Mouse (Mus musculus): Measurements from ENCODE around the gene Nrp1. TPM values are rescaled to one million over a fixed set of nuclear protein-coding genes. Genes with fewer than 3 reads are reported as not detected.
A peak's percentile ranks its signal among the peaks of the same experiment; 100 is the strongest.

Gene Nrp1
- polyA plus RNA-seq, 1 experiment from 2014 or later: 29.1 TPM

GRCm38 (mm10) chr8:128375291-128375690 lies 16.9 kb downstream of the Nrp1 start:
- H3K9me3 ChIP-seq (ENCODE audit: control insufficient read depth, low read length): no peaks in the 10 kb centered on the region
- no peaks in the 10 kb centered on the region for H3K36me3 ChIP-seq (ENCODE audit: control insufficient read depth, insufficient read depth, low read length)
- ATAC-seq (ENCODE audit: low FRiP score): no peak
- H3K27ac ChIP-seq (ENCODE audit: low read depth, low read length): no peak overlapping the region
- no peak overlapping the region for H3K9ac ChIP-seq (ENCODE audit: low read depth, low read length)
- WGBS: 73% methylated on average over 4 of the region's 4 CpGs
- no peaks in the 10 kb centered on the region for H3K4me1 ChIP-seq (replicated peaks; ENCODE audit: control insufficient read depth, insufficient read depth, low read length)
- H3K4me2 ChIP-seq (replicated peaks; ENCODE audit: low read depth, low read length): no peak overlapping the region
- no peak overlapping the region for H3K4me3 ChIP-seq (ENCODE audit: low read depth, low read length)
- no peaks in the 10 kb centered on the region for H3K27me3 ChIP-seq (ENCODE audit: control insufficient read depth, insufficient read depth, low read length)
- no peak for DNase-seq (ENCODE audit: low spot score)

DNA sequence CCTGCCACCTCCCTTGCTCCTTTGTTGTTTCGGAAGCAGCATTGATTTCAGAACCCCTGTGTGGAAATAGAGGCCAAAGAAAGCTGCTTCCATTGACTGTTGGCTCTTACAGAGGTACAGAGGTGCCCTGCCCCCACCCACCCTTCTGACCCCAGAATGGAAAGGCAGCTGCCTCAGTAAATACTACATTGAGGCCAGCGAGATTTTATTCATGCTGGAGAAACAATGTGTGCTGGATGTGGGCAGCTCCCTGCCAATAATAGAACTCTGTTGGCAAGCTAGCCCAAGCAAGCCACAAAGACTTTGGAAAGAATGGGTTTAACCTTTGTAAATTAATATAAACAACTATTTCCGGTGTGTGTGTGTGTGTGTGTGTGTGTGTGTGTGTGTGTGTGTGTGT lies 24.8 kb downstream of the Nrp1 start:
- Histone ChIP-seq H3K4me1 (replicated peaks; ENCODE audit: control insufficient read depth, insufficient read depth, low read length) (no peaks in the 10 kb centered on the region), H3K9me3 (ENCODE audit: control insufficient read depth, low read length) (no peaks in the 10 kb centered on the region), H3K9ac (ENCODE audit: low read depth, low read length) (no peak overlapping the region), H3K4me3 (ENCODE audit: low read depth, low read length) (no peak overlapping the region), H3K36me3 (ENCODE audit: control insufficient read depth, insufficient read depth, low read length) (no peaks in the 10 kb centered on the region), H3K4me2 (replicated peaks; ENCODE audit: low read depth, low read length) (no peak overlapping the region), H3K27me3 (ENCODE audit: control insufficient read depth, insufficient read depth, low read length) (no peaks in the 10 kb centered on the region), H3K27ac (ENCODE audit: low read depth, low read length) (peak overlapping the region; percentile 60; the same call in 1 of the 2 replicates)
- DNase-seq (ENCODE audit: low spot score) (peak; percentile 36), ATAC-seq (ENCODE audit: low FRiP score) (peak; percentile 64; the same call in 1 of the 2 replicates)
- 15% methylated on average over 3 of the region's 3 CpGs for WGBS

DNA sequence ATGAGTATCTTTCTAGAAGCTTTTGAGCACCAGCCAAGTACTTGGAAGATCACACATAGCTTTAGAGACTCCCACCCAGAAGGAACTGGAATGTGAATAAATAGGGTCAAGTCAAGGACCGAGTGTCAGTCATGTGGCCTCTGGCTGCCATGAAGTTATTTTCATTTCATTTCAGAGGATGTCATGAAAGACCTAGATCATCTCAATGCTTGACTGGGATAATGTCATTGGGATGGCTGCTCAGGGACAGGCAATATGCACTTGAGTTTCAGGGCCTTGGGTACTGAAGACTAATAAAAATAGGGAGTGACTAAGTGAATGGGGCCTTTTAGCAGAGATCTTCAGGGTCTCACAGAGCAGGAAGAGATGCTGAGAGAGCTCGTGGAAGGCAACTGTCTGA lies 26.0 kb downstream of the Nrp1 start:
- H3K4me1 ChIP-seq (replicated peaks; ENCODE audit: control insufficient read depth, insufficient read depth, low read length): no peaks in the 10 kb centered on the region
- no peak for ATAC-seq (ENCODE audit: low FRiP score)
- 77% methylated on average over 2 of the region's 2 CpGs for WGBS
- no peak overlapping the region for H3K4me2 ChIP-seq (replicated peaks; ENCODE audit: low read depth, low read length)
- H3K27ac ChIP-seq (ENCODE audit: low read depth, low read length): no peak overlapping the region
- no peaks in the 10 kb centered on the region for H3K9me3 ChIP-seq (ENCODE audit: control insufficient read depth, low read length)
- H3K36me3 ChIP-seq (ENCODE audit: control insufficient read depth, insufficient read depth, low read length): no peaks in the 10 kb centered on the region
- H3K27me3 ChIP-seq (ENCODE audit: control insufficient read depth, insufficient read depth, low read length): no peaks in the 10 kb centered on the region
- H3K4me3 ChIP-seq (ENCODE audit: low read depth, low read length): no peak overlapping the region
- no peak for DNase-seq (ENCODE audit: low spot score)
- no peak overlapping the region for H3K9ac ChIP-seq (ENCODE audit: low read depth, low read length)

DNA sequence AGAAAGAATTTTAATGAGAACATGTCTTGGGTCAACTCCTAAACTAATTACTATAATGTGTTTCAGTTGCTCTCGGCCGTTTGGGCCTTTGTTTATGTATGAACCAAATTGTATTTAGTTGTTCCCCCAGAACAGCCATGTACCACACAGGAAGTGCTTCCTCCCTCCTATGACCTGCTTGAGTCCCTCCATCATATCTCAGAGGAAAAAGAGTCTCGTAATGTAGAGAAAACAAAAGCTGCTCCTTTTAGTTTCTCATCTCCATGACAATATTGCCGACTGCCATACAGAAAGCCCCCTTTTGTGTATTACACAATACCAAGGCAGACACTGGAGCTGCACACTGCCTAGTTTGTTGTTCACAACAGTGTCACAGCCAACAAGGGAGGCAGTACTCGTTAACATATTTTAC lies 26.5 kb downstream of the Nrp1 start:
- no peaks in the 10 kb centered on the region for H3K4me1 ChIP-seq (replicated peaks; ENCODE audit: control insufficient read depth, insufficient read depth, low read length)
- ATAC-seq (ENCODE audit: low FRiP score) (peak; percentile 66), DNase-seq (ENCODE audit: low spot score) (peak; percentile 19)
- WGBS: 41% methylated on average over 5 of the region's 5 CpGs
- H3K36me3 ChIP-seq (ENCODE audit: control insufficient read depth, insufficient read depth, low read length): no peaks in the 10 kb centered on the region
- H3K4me3 ChIP-seq (ENCODE audit: low read depth, low read length): no peak overlapping the region
- peak overlapping the region; percentile 30; the same call in 1 of the 2 replicates for H3K27ac ChIP-seq (ENCODE audit: low read depth, low read length)
- no peak overlapping the region for H3K4me2 ChIP-seq (replicated peaks; ENCODE audit: low read depth, low read length)
- no peaks in the 10 kb centered on the region for H3K9me3 ChIP-seq (ENCODE audit: control insufficient read depth, low read length)
- H3K27me3 ChIP-seq (ENCODE audit: control insufficient read depth, insufficient read depth, low read length): no peaks in the 10 kb centered on the region
- H3K9ac ChIP-seq (ENCODE audit: low read depth, low read length): no peak overlapping the region

GRCm38 (mm10) chr8:128386963-128387621 lies 28.7 kb downstream of the Nrp1 start:
- Histone ChIP-seq H3K4me3 (ENCODE audit: low read depth, low read length) (no peak overlapping the region), H3K9me3 (ENCODE audit: control insufficient read depth, low read length) (no peaks in the 10 kb centered on the region), H3K4me1 (replicated peaks; ENCODE audit: control insufficient read depth, insufficient read depth, low read length) (no peaks in the 10 kb centered on the region), H3K4me2 (replicated peaks; ENCODE audit: low read depth, low read length) (no peak overlapping the region), H3K9ac (ENCODE audit: low read depth, low read length) (no peak overlapping the region), H3K27ac (ENCODE audit: low read depth, low read length) (no peak overlapping the region), H3K27me3 (ENCODE audit: control insufficient read depth, insufficient read depth, low read length) (no peaks in the 10 kb centered on the region), H3K36me3 (ENCODE audit: control insufficient read depth, insufficient read depth, low read length) (no peaks in the 10 kb centered on the region)
- ATAC-seq (ENCODE audit: low FRiP score) (no peak), DNase-seq (ENCODE audit: low spot score) (no peak)
- WGBS: 71% methylated on average over 2 of the region's 2 CpGs

DNA sequence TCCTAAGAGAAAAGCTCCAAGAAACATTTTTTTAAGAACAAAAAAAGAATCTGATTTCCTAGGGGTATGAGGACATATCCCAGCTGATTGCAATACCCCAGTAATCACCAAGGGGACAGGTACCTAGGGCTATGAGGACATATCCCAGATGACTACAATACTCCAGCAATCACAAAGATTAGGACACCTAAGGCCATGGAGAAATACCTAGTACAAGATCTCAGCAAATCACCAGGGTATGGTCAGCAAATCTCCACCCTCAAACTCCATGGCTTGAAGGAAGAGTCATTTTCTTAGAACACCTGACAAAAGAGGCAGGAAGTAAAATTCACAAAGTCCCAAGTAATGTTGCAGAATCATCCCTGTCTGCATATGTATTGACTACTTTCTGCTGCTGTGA lies 32.4 kb downstream of the Nrp1 start:
- H3K36me3 ChIP-seq (ENCODE audit: control insufficient read depth, insufficient read depth, low read length): no peaks in the 10 kb centered on the region
- H3K9me3 ChIP-seq (ENCODE audit: control insufficient read depth, low read length): no peaks in the 10 kb centered on the region
- H3K4me2 ChIP-seq (replicated peaks; ENCODE audit: low read depth, low read length): no peak overlapping the region
- H3K9ac ChIP-seq (ENCODE audit: low read depth, low read length): no peak overlapping the region
- H3K27ac ChIP-seq (ENCODE audit: low read depth, low read length): no peak overlapping the region
- ATAC-seq (ENCODE audit: low FRiP score) (no peak), DNase-seq (ENCODE audit: low spot score) (no peak)
- H3K4me1 ChIP-seq (replicated peaks; ENCODE audit: control insufficient read depth, insufficient read depth, low read length): no peaks in the 10 kb centered on the region
- H3K4me3 ChIP-seq (ENCODE audit: low read depth, low read length): no peak overlapping the region
- H3K27me3 ChIP-seq (ENCODE audit: control insufficient read depth, insufficient read depth, low read length): no peaks in the 10 kb centered on the region

DNA sequence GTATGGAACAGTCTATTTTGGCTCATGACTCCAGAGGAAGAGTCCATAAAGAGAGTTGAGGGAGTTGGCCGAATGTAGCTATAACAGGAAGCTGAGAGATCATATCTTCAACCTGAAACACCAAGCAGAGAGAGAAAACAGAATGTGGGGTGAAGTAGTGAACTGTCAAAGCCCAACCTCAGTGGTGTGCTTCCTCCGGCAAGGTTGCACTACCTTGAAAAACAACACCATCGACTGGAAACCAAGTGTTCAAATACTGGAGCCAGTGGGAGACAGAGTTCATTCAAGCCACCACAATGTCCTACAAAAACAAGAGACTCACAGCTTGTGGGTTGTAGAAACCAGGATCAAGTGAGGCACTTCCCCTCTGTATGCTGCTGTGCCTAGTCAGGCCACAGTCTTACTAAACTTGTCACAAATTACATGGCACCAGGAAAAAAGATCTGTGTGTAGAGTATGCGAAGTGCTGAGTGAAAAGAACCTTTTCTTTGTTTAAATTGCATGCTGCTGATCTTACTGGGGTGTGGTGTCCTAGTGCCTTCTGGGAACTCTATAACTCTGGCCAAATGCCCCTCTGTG lies 32.9 kb downstream of the Nrp1 start:
- no peak overlapping the region for H3K4me3 ChIP-seq (ENCODE audit: low read depth, low read length)
- ATAC-seq (ENCODE audit: low FRiP score): no peak
- no peaks in the 10 kb centered on the region for H3K9me3 ChIP-seq (ENCODE audit: control insufficient read depth, low read length)
- no peak overlapping the region for H3K4me2 ChIP-seq (replicated peaks; ENCODE audit: low read depth, low read length)
- H3K4me1 ChIP-seq (replicated peaks; ENCODE audit: control insufficient read depth, insufficient read depth, low read length): no peaks in the 10 kb centered on the region
- H3K27ac ChIP-seq (ENCODE audit: low read depth, low read length): no peak overlapping the region
- WGBS: 89% methylated on average over 4 of the region's 4 CpGs
- no peaks in the 10 kb centered on the region for H3K36me3 ChIP-seq (ENCODE audit: control insufficient read depth, insufficient read depth, low read length)
- H3K9ac ChIP-seq (ENCODE audit: low read depth, low read length): no peak overlapping the region
- no peak for DNase-seq (ENCODE audit: low spot score)
- H3K27me3 ChIP-seq (ENCODE audit: control insufficient read depth, insufficient read depth, low read length): no peaks in the 10 kb centered on the region

DNA sequence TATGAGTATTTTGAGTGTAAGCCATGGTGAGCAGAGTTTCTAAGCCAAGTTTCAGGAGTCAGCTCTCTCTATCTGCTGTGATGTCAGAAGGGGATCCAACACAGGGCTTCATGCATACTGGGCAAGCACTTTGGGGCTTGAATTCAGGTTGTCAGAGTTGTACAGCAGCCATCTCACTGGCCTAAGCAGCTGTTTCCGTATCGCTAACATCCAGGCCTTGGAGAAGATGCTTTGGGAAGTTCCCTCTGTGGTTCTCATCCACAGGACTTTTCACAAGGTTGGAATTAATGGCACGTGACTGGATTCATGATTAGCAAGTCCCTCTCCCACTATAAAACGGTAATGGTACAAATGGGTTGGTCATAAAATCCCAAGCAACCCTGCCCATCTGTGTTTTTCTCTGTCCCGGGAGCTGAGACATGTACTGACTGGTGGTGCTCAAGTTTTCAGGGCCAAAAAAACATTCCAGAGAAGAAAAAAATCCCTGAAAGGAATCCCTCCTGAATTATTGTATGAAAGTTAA lies 36.3 kb downstream of the Nrp1 start:
- H3K4me1 ChIP-seq (replicated peaks; ENCODE audit: control insufficient read depth, insufficient read depth, low read length): no peaks in the 10 kb centered on the region
- DNase-seq (ENCODE audit: low spot score) (no peak), ATAC-seq (ENCODE audit: low FRiP score) (no peak)
- H3K27me3 ChIP-seq (ENCODE audit: control insufficient read depth, insufficient read depth, low read length): no peaks in the 10 kb centered on the region
- 89% methylated on average over 5 of the region's 5 CpGs for WGBS
- H3K9me3 ChIP-seq (ENCODE audit: control insufficient read depth, low read length): no peaks in the 10 kb centered on the region
- H3K4me2 ChIP-seq (replicated peaks; ENCODE audit: low read depth, low read length): no peak overlapping the region
- no peak overlapping the region for H3K9ac ChIP-seq (ENCODE audit: low read depth, low read length)
- H3K27ac ChIP-seq (ENCODE audit: low read depth, low read length): no peak overlapping the region
- H3K36me3 ChIP-seq (ENCODE audit: control insufficient read depth, insufficient read depth, low read length): no peaks in the 10 kb centered on the region
- no peak overlapping the region for H3K4me3 ChIP-seq (ENCODE audit: low read depth, low read length)

DNA sequence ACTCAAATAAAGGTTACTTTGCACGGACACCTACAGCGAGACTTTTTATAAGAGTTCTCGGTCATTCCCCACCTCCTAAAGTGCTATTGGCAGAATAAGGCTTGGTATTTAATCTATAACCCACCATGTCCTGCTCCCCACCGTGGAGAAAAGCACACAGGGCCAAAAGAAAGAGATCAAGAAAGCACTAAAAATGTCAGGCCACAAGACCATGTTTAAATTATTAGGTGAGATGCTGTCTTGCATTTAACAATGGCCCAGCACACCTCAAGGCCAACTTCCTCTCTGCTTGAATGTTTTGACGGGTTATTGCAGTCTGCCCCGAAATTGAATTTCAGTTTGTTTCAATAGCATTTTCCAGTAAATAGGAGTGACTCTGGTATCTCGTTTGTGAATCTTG lies 38.6 kb downstream of the Nrp1 start:
- H3K4me2 ChIP-seq (replicated peaks; ENCODE audit: low read depth, low read length): no peak overlapping the region
- H3K9ac ChIP-seq (ENCODE audit: low read depth, low read length): no peak overlapping the region
- 61% methylated on average over 7 of the region's 7 CpGs for WGBS
- ATAC-seq (ENCODE audit: low FRiP score) (no peak), DNase-seq (ENCODE audit: low spot score) (no peak)
- no peaks in the 10 kb centered on the region for H3K36me3 ChIP-seq (ENCODE audit: control insufficient read depth, insufficient read depth, low read length)
- no peaks in the 10 kb centered on the region for H3K27me3 ChIP-seq (ENCODE audit: control insufficient read depth, insufficient read depth, low read length)
- no peak overlapping the region for H3K27ac ChIP-seq (ENCODE audit: low read depth, low read length)
- no peaks in the 10 kb centered on the region for H3K9me3 ChIP-seq (ENCODE audit: control insufficient read depth, low read length)
- no peaks in the 10 kb centered on the region for H3K4me1 ChIP-seq (replicated peaks; ENCODE audit: control insufficient read depth, insufficient read depth, low read length)
- H3K4me3 ChIP-seq (ENCODE audit: low read depth, low read length): no peak overlapping the region

All from hindbrain, embryonic 11.5 days (tissue).